ENCODE assay signal across 11 mouse cellular contexts in the genomic region with DNA sequence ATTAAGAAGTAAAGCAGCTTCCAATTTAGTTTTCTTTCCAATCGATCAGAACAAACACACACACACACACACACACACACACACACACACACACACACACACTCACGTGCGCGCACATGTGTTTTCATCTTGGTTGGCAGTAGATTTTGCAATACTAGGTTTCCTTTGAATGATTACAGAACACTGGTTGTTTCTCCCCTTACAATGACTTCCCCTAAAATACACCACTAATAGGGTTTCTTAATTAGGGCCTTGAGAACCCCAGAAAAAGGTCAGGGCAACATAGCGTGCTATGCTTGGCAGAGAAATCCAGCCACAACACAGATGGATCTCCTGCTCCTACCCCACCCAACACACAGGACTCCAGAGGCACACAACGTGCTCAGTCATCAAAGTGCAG.
"Had no signal": no experiment of that assay in that cellular context is flagged by ENCODE, and none has a peak within 500 bp of the region (broad histone marks: within the 10 kb centered on the region; RNA-seq: fewer than 3 reads in every experiment).

No protein-coding gene starts in this region.

- ATAC-seq: liver, postnatal 0 days; lung, postnatal 0 days; midbrain, embryonic 13.5 days; midbrain, embryonic 15.5 days had no signal

- DNase-seq: liver, postnatal 0 days; lung, adult 2 months; lung, postnatal 14 days; lung, postnatal 36 days; right cerebral cortex, postnatal 14 days; thymus, adult 2 months; thymus, postnatal 25 days; thymus, postnatal 4 days had no signal
